Mouse (Mus musculus) myocyte (in vitro differentiated cells): ENCODE data around the gene Rgcc.

ENCODE experiments used
- MAX ChIP-seq: IDR thresholded peaks from one replicate; pipeline ENCODE4 v1.6.1; 2011; ENCODE audit warnings: low read depth, mild to moderate bottlenecking, control low read depth
- POLR2A ChIP-seq: IDR thresholded peaks from one replicate; pipeline ENCODE4 v1.6.1; 2011; ENCODE audit warnings: low read depth, mild to moderate bottlenecking, control low read depth, moderate library complexity; ENCODE audit not compliant: insufficient read length
- POLR2AphosphoS2 ChIP-seq: IDR thresholded peaks from one replicate; pipeline ENCODE4 v1.6.1; 2011; ENCODE audit warnings: low read depth, control low read depth; ENCODE audit not compliant: insufficient read length
- SRF ChIP-seq: IDR thresholded peaks from one replicate; pipeline ENCODE4 v1.6.1; 2011; ENCODE audit warnings: low read depth; ENCODE audit not compliant: control insufficient read depth, insufficient read length
- TCF12 ChIP-seq: IDR thresholded peaks from one replicate; pipeline ENCODE4 v1.6.1; 2011; ENCODE audit warnings: mild to moderate bottlenecking, control low read depth; ENCODE audit not compliant: poor library complexity, insufficient read depth, severe bottlenecking
- TCF3 ChIP-seq: IDR thresholded peaks from one replicate; pipeline ENCODE4 v1.6.1; 2011; ENCODE audit warnings: low read depth, control low read depth; ENCODE audit not compliant: insufficient read length
- USF1 ChIP-seq: IDR thresholded peaks from one replicate; pipeline ENCODE4 v1.6.1; 2011; ENCODE audit warnings: low read depth, mild to moderate bottlenecking, control low read depth, moderate library complexity

- no peak for TF ChIP-seq POLR2AphosphoS2
- no peak for TF ChIP-seq TCF12
- no peak for TF ChIP-seq POLR2A
- TF ChIP-seq TCF3: no peak
- no peak for TF ChIP-seq USF1
- no peak for TF ChIP-seq SRF
- no peak for TF ChIP-seq MAX
Observed at GRCm38 (mm10) chr14:79267382-79267781, 34.1 kb downstream of the Rgcc start.
